Mouse (Mus musculus) cerebellum, adult 2 months (tissue): ENCODE results near the gene Gcdh.

ENCODE experiments used
- CTCF ChIP-seq: fragments of 200-500 bp; IDR thresholded peaks from 2 replicates; pipeline ENCODE4 v1.5.1; 2011; ENCODE audit warnings: low read depth, mild to moderate bottlenecking, control low read depth, low read length, moderate library complexity, borderline replicate concordance; ENCODE audit not compliant: insufficient read depth
- POLR2A ChIP-seq: fragments of 200-500 bp; IDR thresholded peaks from 2 replicates; pipeline ENCODE4 v1.6.1; 2011; ENCODE audit warnings: low read length, control low read depth, borderline replicate concordance; ENCODE audit not compliant: insufficient read depth

DNA sequence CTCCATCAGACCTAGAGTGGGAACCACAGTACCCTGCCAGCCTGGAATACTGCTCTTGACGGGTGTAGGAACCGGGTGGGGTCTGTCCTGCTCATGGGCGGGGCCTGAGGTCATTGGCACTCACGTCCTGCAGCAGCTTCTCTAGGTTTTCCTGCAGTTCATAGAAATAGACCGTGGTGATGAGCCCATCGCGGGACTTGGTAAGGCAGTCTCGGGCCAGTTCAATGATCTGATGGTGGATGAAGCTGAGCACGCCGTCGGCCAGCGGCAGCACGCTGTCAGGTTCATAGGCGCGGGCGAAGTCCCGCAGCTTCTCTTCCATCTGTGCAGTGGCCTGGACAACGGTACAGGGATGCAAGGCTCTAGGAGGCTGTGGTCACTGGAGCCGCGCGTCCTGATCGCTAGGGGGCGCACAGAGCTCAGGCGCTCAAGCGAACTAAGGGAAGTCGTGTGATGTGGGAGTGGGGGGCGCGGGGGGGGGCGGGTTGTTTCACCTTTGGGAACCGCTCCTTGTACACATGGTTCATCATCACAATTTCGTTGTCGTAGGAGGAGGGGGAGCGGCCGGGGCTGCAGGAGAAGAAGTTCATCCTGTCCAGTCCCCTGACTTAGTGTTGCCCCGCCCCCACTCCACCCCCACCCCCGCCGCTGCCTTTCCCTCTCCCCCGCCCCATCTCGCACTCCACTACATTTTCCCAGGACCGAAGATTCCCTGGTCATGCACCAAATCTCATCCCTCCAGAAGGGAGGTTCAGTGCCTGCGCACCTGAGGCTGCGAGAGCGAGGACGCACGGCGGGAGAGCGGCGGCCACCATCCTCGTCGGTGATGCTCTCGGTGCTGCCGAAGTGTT lies 35.0 kb upstream of the Gcdh start:
- TF ChIP-seq CTCF (peak; percentile 81), POLR2A (0 out of 2 replicates have a peak, but pooled peaks have one; percentile 13)
